Mouse (Mus musculus): ENCODE data around the gene Ssh1.

DNA sequence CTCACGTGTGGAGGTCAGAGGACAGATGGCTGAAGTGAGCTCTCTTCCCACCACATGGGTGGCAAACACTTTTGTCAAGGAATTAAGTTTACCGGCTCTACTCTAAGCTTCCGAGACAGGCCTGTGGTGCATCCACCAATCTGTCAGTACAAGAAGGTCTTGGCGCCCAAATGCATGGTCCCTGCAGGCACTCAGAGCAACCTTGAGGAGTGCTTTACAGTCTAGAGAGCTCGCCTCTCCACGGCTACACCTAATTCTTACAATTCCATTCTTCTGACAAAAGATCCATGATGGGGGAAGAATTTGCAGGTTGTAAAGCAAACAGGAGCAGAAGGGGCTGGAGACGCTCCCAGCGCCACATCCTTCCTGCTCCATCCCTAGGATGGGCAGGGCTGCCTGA lies 17.1 kb downstream of the Ssh1 start:
- no peak for TF ChIP-seq POLR2A (IDR thresholded peaks at IDR 0.05; ENCODE audit: control insufficient read depth, extremely low read depth, insufficient read depth, low read length, poor library complexity)
- no peak for TF ChIP-seq CTCF (IDR thresholded peaks at IDR 0.05; ENCODE audit: borderline replicate concordance, control insufficient read depth, extremely low read depth, insufficient read depth, low read length, poor library complexity)

All from thymus, adult 2 months (tissue).